Mouse (Mus musculus): ENCODE data around the gene 4931428F04Rik. TPM values are rescaled to one million over a fixed set of nuclear protein-coding genes. Genes with fewer than 3 reads are reported as not detected.
A peak's percentile ranks its signal among the peaks of the same experiment; 100 is the strongest.

4931428F04Rik gene
- polyA plus RNA-seq, 1 experiment from 2014 or later = 96.2 TPM

- no peak overlapping the region for H3K4me3 ChIP-seq
- 68% methylated on average over 3 of the region's 3 CpGs for WGBS
- H3K36me3 ChIP-seq = peaks cover 38% of the 10 kb centered on the region
- ATAC-seq (replicated peaks) = no peak
- H3K27me3 ChIP-seq = peaks cover 31% of the 10 kb centered on the region
- H3K4me2 ChIP-seq (replicated peaks) = no peak overlapping the region
- H3K9ac ChIP-seq (replicated peaks) = no peak overlapping the region
- no peaks in the 10 kb centered on the region for H3K9me3 ChIP-seq
- H3K4me1 ChIP-seq = peaks cover 26% of the 10 kb centered on the region
- H3K27ac ChIP-seq (replicated peaks) = no peak overlapping the region
Observed at GRCm38 (mm10) chr8:105280567-105280966, 9.1 kb downstream of the 4931428F04Rik start.

- no peaks in the 10 kb centered on the region for H3K9me3 ChIP-seq
- H3K27me3 ChIP-seq = peaks cover 46% of the 10 kb centered on the region
- H3K4me1 ChIP-seq = peaks cover 24% of the 10 kb centered on the region
- no peak overlapping the region for H3K27ac ChIP-seq (replicated peaks)
- H3K4me3 ChIP-seq = peak overlapping the region; percentile 27
- WGBS = under 1% methylated on average over 28 of the region's 28 CpGs
- peaks cover 28% of the 10 kb centered on the region for H3K36me3 ChIP-seq
- peak overlapping the region; percentile 49 for H3K4me2 ChIP-seq (replicated peaks)
- peak; percentile 69 for ATAC-seq (replicated peaks)
- H3K9ac ChIP-seq (replicated peaks) = peak overlapping the region; percentile 26; the same call in 1 of the 2 replicates
Observed at GRCm38 (mm10) chr8:105278911-105279334, 10.7 kb downstream of the 4931428F04Rik start.

GRCm38 (mm10) chr8:105276292-105277120 is 13.2 kb downstream of the 4931428F04Rik start:
- Histone ChIP-seq H3K4me3 (peak overlapping the region; percentile 42), H3K9me3 (no peaks in the 10 kb centered on the region), H3K9ac (replicated peaks) (peak overlapping the region; percentile 46), H3K4me1 (peaks cover 24% of the 10 kb centered on the region), H3K27me3 (peaks cover 67% of the 10 kb centered on the region), H3K4me2 (replicated peaks) (peak overlapping the region; percentile 67), H3K36me3 (peaks cover 11% of the 10 kb centered on the region), H3K27ac (replicated peaks) (no peak overlapping the region)
- peak; percentile 53 for ATAC-seq (replicated peaks)
- WGBS = 1% methylated on average over 30 of the region's 30 CpGs

- no peak within 1 kb of the TSS for H3K27ac ChIP-seq (replicated peaks)
- H3K9me3 ChIP-seq = no peaks in the 10 kb centered on the region
- H3K4me1 ChIP-seq = peaks cover 26% of the 10 kb centered on the region
- H3K4me2 ChIP-seq (replicated peaks) = peak within 1 kb of the TSS; percentile 67
- WGBS = 2% methylated on average over 10 of the region's 10 CpGs
- peak within 1 kb of the TSS; percentile 42 for H3K4me3 ChIP-seq
- peaks cover 73% of the 10 kb centered on the region for H3K27me3 ChIP-seq
- ATAC-seq (replicated peaks) = no peak
- H3K36me3 ChIP-seq = 0 out of 2 replicates have a peak, but pooled peaks cover 8% of the 10 kb centered on the region
- H3K9ac ChIP-seq (replicated peaks) = peak within 1 kb of the TSS; percentile 46
Observed at GRCm38 (mm10) chr8:105275840-105276239, 13.8 kb downstream of the 4931428F04Rik start, which contains the start of gene Nol3. TSS of gene Nol3 (plus strand) at chr8:105276140.

GRCm38 (mm10) chr8:105275387-105275786 is 14.3 kb downstream of the 4931428F04Rik start:
- H3K4me3 ChIP-seq = no peak overlapping the region
- peaks cover 78% of the 10 kb centered on the region for H3K27me3 ChIP-seq
- 0 out of 2 replicates have a peak, but pooled peaks cover 4% of the 10 kb centered on the region for H3K36me3 ChIP-seq
- peak overlapping the region; percentile 67; the same call in 1 of the 2 replicates for H3K4me2 ChIP-seq (replicated peaks)
- WGBS = 7% methylated on average over 11 of the region's 11 CpGs
- H3K27ac ChIP-seq (replicated peaks) = no peak overlapping the region
- H3K4me1 ChIP-seq = peaks cover 30% of the 10 kb centered on the region
- H3K9me3 ChIP-seq = no peaks in the 10 kb centered on the region
- H3K9ac ChIP-seq (replicated peaks) = no peak overlapping the region
- no peak for ATAC-seq (replicated peaks)

- no peak for ATAC-seq (replicated peaks)
- no peak overlapping the region for H3K27ac ChIP-seq (replicated peaks)
- peak overlapping the region; percentile 53 for H3K4me3 ChIP-seq
- H3K4me2 ChIP-seq (replicated peaks) = peak overlapping the region; percentile 19
- no peaks in the 10 kb centered on the region for H3K36me3 ChIP-seq
- H3K27me3 ChIP-seq = peaks cover 94% of the 10 kb centered on the region
- H3K4me1 ChIP-seq = peaks cover 38% of the 10 kb centered on the region
- 2% methylated on average over 11 of the region's 11 CpGs for WGBS
- no peak overlapping the region for H3K9ac ChIP-seq (replicated peaks)
- peaks cover 4% of the 10 kb centered on the region; the same call in 1 of the 2 replicates for H3K9me3 ChIP-seq
Observed at GRCm38 (mm10) chr8:105270916-105271186, 18.8 kb downstream of the 4931428F04Rik start.

- Histone ChIP-seq H3K4me1 (peaks cover 33% of the 10 kb centered on the region), H3K36me3 (no peaks in the 10 kb centered on the region), H3K27me3 (peaks cover 94% of the 10 kb centered on the region), H3K27ac (replicated peaks) (no peak overlapping the region), H3K9ac (replicated peaks) (no peak overlapping the region; the same call in 1 of the 2 replicates), H3K4me3 (peak overlapping the region; percentile 53), H3K9me3 (peaks cover 4% of the 10 kb centered on the region; the same call in 1 of the 2 replicates), H3K4me2 (replicated peaks) (peak overlapping the region; percentile 82)
- WGBS = 2% methylated on average over 39 of the region's 39 CpGs
- no peak for ATAC-seq (replicated peaks)
Observed at GRCm38 (mm10) chr8:105270101-105270915, 19.4 kb downstream of the 4931428F04Rik start.

- H3K4me2 ChIP-seq (replicated peaks) = peak within 1 kb of the TSS; percentile 82
- peaks cover 94% of the 10 kb centered on the region for H3K27me3 ChIP-seq
- peak within 1 kb of the TSS; percentile 11; the same call in 1 of the 2 replicates for H3K27ac ChIP-seq (replicated peaks)
- H3K4me3 ChIP-seq = peak within 1 kb of the TSS; percentile 53
- no peaks in the 10 kb centered on the region for H3K36me3 ChIP-seq
- H3K4me1 ChIP-seq = peaks cover 36% of the 10 kb centered on the region
- H3K9ac ChIP-seq (replicated peaks) = peak within 1 kb of the TSS; percentile 45
- WGBS = under 1% methylated on average over 42 of the region's 42 CpGs
- ATAC-seq (replicated peaks) = no peak
- H3K9me3 ChIP-seq = peaks cover 4% of the 10 kb centered on the region; the same call in 1 of the 2 replicates
Observed at GRCm38 (mm10) chr8:105269461-105269947, 20.2 kb downstream of the 4931428F04Rik start, which contains the start of gene Hsf4. TSS of gene Hsf4 (plus strand) at chr8:105269801.

GRCm38 (mm10) chr8:105269075-105269458 is 20.6 kb downstream of the 4931428F04Rik start:
- H3K9ac ChIP-seq (replicated peaks) = peak overlapping the region; percentile 45
- peak overlapping the region; percentile 53 for H3K4me3 ChIP-seq
- H3K36me3 ChIP-seq = no peaks in the 10 kb centered on the region
- H3K27me3 ChIP-seq = peaks cover 94% of the 10 kb centered on the region
- under 1% methylated on average over 10 of the region's 10 CpGs for WGBS
- ATAC-seq (replicated peaks) = peak; percentile 32
- peak overlapping the region; percentile 82 for H3K4me2 ChIP-seq (replicated peaks)
- peaks cover 4% of the 10 kb centered on the region; the same call in 1 of the 2 replicates for H3K9me3 ChIP-seq
- H3K4me1 ChIP-seq = peaks cover 39% of the 10 kb centered on the region
- no peak overlapping the region for H3K27ac ChIP-seq (replicated peaks)

GRCm38 (mm10) chr8:105268342-105269074 is 21.2 kb downstream of the 4931428F04Rik start:
- Histone ChIP-seq H3K4me1 (peaks cover 43% of the 10 kb centered on the region), H3K9ac (replicated peaks) (peak overlapping the region; percentile 45), H3K4me3 (peak overlapping the region; percentile 53), H3K9me3 (peaks cover 4% of the 10 kb centered on the region; the same call in 1 of the 2 replicates), H3K4me2 (replicated peaks) (peak overlapping the region; percentile 82), H3K36me3 (no peaks in the 10 kb centered on the region), H3K27ac (replicated peaks) (peak overlapping the region; percentile 11; the same call in 1 of the 2 replicates), H3K27me3 (peaks cover 95% of the 10 kb centered on the region)
- ATAC-seq (replicated peaks) = peak; percentile 88
- under 1% methylated on average over 65 of the region's 65 CpGs for WGBS

GRCm38 (mm10) chr8:105266775-105267174 is 22.9 kb downstream of the 4931428F04Rik start:
- Histone ChIP-seq H3K4me2 (replicated peaks) (no peak overlapping the region), H3K9ac (replicated peaks) (no peak overlapping the region), H3K9me3 (peaks cover 4% of the 10 kb centered on the region; the same call in 1 of the 2 replicates), H3K4me1 (peaks cover 43% of the 10 kb centered on the region), H3K27ac (replicated peaks) (no peak overlapping the region), H3K27me3 (peaks cover 90% of the 10 kb centered on the region), H3K4me3 (no peak overlapping the region), H3K36me3 (no peaks in the 10 kb centered on the region)
- WGBS = 9% methylated on average over 13 of the region's 13 CpGs
- ATAC-seq (replicated peaks) = no peak
